Mouse (Mus musculus): Measurements from ENCODE around the gene Hist1h2bp.
"Not testable (repeated sequence)": the region's sequence is repeated elsewhere in the genome, so short reads cannot be mapped to it uniquely, and the experiment has no call there.

Hist1h2bp gene

GRCm38 (mm10) chr13:21782361-21783254, 4.7 kb upstream of the Hist1h2bp start:
- in situ Hi-C loops (cut with MboI; ENCODE audit: low sequenced_read_pairs): loop anchor here (25.0 kb wide), 1 partner anchor 1780 kb away; the partner anchor contains the start of genes Hist1h1d, Hist1h2ad, Hist1h2ae and Hist1h2bf

GRCm38 (mm10) chr13:21783255-21783617, 4.0 kb upstream of the Hist1h2bp start, which contains the start of gene Hist1h3i:
Gene Hist1h3i (minus strand): TSS chr13:21783370.
- in situ Hi-C loops (cut with MboI; ENCODE audit: low sequenced_read_pairs): loop anchor here (25.0 kb wide), 1 partner anchor 1779 kb away; the partner anchor contains the start of genes Hist1h1d, Hist1h2ad, Hist1h2ae and Hist1h2bf

GRCm38 (mm10) chr13:21783734-21784161, 3.5 kb upstream of the Hist1h2bp start:
- in situ Hi-C loops (cut with MboI; ENCODE audit: low sequenced_read_pairs): loop anchor here (25.0 kb wide), 1 partner anchor 1779 kb away; the partner anchor contains the start of genes Hist1h1d, Hist1h2ad, Hist1h2ae and Hist1h2bf

DNA sequence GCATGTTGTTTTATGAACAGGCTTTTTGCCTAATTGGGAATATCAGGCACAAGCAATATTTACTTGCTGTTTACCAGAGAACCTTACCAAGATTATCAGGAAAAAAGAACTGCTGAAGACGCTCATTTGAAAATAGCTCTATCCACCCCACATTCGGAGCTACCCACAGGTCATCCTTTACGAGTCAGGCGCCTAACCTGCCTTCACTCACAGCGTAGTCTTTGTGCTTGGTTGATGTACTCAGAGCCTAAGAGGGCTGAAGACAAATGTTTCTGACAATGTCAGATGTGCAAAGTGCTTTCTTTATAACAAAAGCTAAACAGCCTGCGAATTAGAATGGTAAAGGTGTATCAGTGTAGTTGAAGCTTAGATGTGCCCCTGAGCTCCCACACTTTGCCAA, 3.0 kb upstream of the Hist1h2bp start:
- in situ Hi-C loops (cut with MboI; ENCODE audit: low sequenced_read_pairs): loop anchor here (25.0 kb wide), 1 partner anchor 1778 kb away; the partner anchor contains the start of genes Hist1h1d, Hist1h2ad, Hist1h2ae and Hist1h2bf

DNA sequence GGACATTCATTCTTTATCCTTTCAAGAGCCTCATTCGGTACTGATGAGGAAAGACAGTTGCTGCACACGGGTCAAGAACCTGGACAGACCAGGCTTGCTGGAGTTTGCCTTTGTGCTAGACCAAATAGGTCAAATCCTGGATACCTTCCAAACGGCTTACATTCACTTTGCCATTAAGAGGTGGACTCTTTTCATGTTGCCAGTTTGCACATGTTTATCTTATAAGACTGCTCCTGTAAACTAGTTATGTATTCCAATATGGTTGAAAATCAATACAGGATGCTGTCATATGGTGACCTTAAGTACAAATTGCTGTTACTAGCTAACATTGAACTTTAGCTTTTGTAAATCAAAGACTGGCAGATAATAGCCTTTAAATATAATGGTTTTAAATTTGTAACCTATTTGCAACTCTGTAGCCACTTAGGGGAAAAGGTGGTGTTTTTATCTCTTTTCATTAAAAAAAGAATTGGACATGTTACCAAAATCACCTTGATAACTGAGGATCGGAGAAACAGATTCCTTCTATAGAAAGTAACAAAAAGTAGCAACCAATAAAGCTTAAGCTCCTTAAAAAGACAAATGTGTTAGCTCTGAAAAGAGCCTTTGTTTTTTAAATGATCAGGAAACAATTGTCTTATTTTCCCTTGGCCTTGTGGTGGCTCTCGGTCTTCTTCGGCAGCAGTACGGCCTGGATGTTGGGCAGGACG, 917 bp upstream of the Hist1h2bp start:
- in situ Hi-C loops (cut with MboI; ENCODE audit: low sequenced_read_pairs): loop anchor here (25.0 kb wide), 1 partner anchor 1776 kb away; the partner anchor contains the start of genes Hist1h1d, Hist1h2ad, Hist1h2ae and Hist1h2bf

GRCm38 (mm10) chr13:21787760-21788593, 716 bp downstream of the Hist1h2bp start:
- in situ Hi-C loops (cut with MboI; ENCODE audit: low sequenced_read_pairs): loop anchor here (25.0 kb wide), 1 partner anchor 1774 kb away; the partner anchor contains the start of genes Hist1h1d, Hist1h2ad, Hist1h2ae and Hist1h2bf

DNA sequence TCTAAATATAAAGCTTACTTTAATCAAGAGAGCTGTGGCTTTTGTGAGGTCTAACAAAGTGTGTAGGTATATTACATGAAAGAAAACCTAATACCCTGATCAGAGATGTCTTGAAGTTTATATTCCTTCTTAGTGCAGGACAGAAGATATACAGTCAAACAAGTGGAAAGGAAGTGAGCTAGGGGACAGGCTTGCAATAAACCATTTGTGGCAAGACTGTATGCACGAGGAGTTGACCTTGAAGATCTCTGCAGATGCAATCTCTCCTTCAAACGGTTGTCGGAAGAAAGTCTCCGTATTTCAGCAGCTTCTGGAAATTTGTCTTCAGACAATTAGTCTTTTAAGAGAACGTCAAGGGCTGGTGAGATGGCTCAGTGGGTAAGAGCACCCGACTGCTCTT, 2.7 kb downstream of the Hist1h2bp start:
- in situ Hi-C loops (cut with MboI; ENCODE audit: low sequenced_read_pairs): loop anchor here (25.0 kb wide), 1 partner anchor 1772 kb away; the partner anchor contains the start of genes Hist1h1d, Hist1h2ad, Hist1h2ae and Hist1h2bf

DNA sequence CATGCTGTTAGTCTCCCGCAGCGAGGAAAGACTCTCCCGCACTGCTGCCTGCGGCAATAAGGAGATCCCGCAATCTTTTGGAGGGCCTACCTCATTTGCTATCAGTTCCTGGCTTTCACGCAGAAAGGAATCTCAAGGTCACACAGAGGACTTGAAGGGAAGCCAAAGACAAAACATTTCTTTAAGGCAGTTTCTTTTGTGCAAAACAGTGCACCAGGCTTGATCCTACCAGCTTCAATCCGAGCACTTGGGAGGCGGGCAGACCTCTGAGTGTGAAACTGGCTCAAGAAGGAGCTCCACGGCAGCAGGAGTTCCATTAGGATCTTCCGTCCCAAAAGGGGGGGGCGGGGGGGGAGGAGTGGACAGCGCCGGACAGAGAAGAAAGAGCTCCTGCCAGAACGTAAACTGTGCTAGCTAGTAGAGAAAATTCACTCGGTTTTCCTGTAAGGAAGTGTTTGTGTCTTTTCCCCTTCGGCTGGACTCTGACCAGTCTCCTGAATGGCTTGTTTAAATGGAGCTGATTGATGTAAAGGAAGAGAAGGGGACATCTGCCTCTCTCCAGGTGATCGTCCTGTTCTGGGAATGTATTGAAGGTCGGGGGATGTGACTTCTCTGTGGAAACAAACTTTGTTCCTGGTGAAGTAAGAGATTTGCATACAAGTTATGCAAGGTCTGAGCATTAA, 3.5 kb downstream of the Hist1h2bp start:
- in situ Hi-C loops (cut with MboI; ENCODE audit: low sequenced_read_pairs): loop anchor here (25.0 kb wide), 1 partner anchor 1772 kb away; the partner anchor contains the start of genes Hist1h1d, Hist1h2ad, Hist1h2ae and Hist1h2bf

DNA sequence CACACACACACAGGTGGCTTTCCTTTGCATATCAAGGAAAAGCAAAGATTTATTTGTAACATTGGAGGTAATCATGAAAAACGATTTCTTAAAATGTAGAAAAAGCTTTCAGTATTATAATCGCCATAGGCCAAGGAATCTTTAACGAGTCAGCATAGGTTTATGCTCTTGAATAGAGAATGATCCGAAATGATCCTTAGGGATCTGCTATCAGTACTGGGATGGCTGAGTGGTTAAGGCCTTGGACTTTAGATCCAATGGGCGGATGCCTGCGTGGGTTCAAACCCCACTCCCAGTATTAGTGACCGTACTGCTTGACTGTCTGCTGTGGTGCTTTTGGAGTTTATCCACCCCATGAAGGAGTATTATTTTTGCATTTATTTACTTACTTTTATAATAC, 8.3 kb downstream of the Hist1h2bp start:
- in situ Hi-C loops (cut with MboI; ENCODE audit: low sequenced_read_pairs): loop anchor here (25.0 kb wide), 1 partner anchor 1767 kb away; the partner anchor contains the start of genes Hist1h1d, Hist1h2ad, Hist1h2ae and Hist1h2bf

DNA sequence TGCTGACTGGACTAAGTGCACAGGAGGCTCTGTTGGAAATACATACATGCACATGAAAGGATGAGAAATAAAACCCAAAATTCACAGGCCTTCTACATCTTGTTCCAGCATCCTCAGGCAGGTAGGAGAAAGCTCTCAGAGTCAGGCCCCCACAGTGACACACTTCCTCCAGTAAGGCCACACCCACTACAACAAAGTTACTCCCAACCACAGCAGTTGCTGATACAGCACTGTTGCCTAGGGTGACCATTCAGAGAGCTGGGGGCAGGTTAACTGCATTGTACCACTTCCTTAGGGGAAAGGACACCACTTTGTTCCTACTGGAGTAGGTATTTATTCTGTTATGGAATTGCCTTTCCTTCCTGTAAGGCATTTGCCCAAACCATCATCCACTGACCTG, 9.9 kb downstream of the Hist1h2bp start:
- in situ Hi-C loops (cut with MboI; ENCODE audit: low sequenced_read_pairs): loop anchor here (25.0 kb wide), 1 partner anchor 1765 kb away; the partner anchor contains the start of genes Hist1h1d, Hist1h2ad, Hist1h2ae and Hist1h2bf

GRCm38 (mm10) chr13:21803058-21803457, 15.8 kb downstream of the Hist1h2bp start:
- in situ Hi-C loops (cut with MboI; ENCODE audit: low sequenced_read_pairs): not testable (repeated sequence)

DNA sequence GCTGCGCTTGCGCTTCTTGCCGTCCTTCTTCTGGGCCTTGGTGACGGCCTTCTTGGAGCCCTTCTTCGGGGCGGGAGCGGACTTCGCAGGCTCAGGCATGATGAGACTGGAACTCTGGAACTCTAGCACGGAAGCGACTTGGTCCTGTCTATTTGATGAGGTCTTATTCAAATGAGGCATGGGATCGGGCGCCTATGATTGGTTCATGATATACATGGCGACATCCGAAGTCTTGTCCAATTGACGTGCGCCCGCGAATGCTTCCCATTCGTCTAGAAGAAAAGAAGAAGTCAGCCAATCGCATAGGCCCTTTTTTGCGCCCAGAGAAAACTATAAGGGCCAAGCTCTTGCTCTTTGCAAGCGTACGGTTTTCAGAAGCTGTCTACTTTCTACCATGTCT, 22.8 kb downstream of the Hist1h2bp start, which contains the start of the genes Hist1h2bq and Hist1h2ao:
TSS of gene Hist1h2bq (minus strand) at position 125 of the 400 bp plus-strand sequence.
TSS of gene Hist1h2ao (plus strand) at position 393 of the 400 bp plus-strand sequence.
- in situ Hi-C loops (cut with MboI; ENCODE audit: low sequenced_read_pairs): not testable (repeated sequence)

- in situ Hi-C loops (cut with MboI; ENCODE audit: low sequenced_read_pairs): not testable (repeated sequence)
Observed at GRCm38 (mm10) chr13:21811074-21811473, 23.8 kb downstream of the Hist1h2bp start.

DNA sequence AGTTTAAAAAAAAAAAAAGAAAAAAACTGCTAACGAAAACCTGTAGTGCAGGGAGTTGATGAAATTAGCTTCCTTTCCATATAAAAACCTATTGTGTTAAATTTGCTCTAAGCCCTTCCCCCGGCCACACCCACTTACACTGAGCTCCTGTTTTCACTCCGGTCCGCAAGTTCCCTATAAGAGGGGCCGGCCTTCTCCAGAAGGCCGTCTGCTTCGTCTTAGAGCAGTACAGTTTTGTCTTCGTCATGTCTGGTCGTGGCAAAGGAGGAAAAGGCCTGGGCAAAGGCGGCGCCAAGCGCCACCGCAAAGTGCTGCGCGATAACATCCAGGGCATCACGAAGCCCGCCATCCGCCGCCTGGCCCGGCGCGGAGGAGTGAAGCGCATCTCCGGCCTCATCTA, 24.3 kb downstream of the Hist1h2bp start, which contains the start of gene Hist1h4m:
TSS of gene Hist1h4m (plus strand) at position 208 of the 400 bp plus-strand sequence.
- in situ Hi-C loops (cut with MboI; ENCODE audit: low sequenced_read_pairs): not testable (repeated sequence)

DNA sequence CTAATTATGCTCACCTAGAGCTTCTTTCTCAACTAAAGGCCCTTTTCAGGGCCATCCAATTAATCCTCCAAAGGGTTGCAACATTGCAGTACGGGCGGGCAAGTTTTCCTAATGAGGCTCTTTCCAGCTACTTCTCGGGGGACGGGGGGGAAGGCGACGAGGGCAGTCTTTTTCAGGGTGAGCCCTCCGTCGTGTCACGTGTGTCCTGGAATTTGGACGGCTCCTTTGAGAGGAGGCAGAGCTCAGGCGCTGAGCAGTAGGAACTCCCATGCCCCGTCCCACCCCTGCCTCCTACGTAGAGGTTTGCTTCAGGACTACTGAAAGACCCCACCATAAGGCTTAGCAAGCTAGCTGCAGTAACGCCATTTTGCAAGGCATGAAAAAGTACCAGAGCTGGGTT, 24.8 kb downstream of the Hist1h2bp start:
- in situ Hi-C loops (cut with MboI; ENCODE audit: low sequenced_read_pairs): not testable (repeated sequence)

- in situ Hi-C loops (cut with MboI; ENCODE audit: low sequenced_read_pairs): not testable (repeated sequence)
Observed at GRCm38 (mm10) chr13:21820082-21820890, 33.0 kb downstream of the Hist1h2bp start.

DNA sequence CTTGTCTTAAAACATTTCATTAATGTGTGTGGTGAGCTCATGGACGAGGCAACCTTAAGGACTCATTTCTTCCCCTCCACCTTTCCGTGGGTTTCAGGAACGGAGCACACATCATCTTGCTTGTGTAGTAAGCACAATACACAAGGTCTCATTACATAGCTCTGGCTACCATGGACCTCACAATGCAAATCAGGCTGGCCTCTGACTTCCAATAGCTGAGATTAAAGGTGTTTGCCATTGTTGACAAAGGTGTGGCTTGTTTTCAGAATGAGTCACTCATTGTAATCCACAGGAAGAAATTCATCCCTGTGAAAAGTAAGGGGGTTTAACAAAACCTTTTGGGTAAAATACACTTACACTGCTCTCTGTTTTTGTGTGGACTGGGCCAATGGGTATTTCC, 41.2 kb downstream of the Hist1h2bp start:
- in situ Hi-C loops (cut with MboI; ENCODE audit: low sequenced_read_pairs): no loop called here

GRCm38 (mm10) chr13:21830344-21830743, 43.1 kb downstream of the Hist1h2bp start:
- in situ Hi-C loops (cut with MboI; ENCODE audit: low sequenced_read_pairs): no loop called here

Data from CH12F3 (cell line).